Mouse (Mus musculus): ENCODE results near the gene Gsto2.

The Gsto2 gene

DNA sequence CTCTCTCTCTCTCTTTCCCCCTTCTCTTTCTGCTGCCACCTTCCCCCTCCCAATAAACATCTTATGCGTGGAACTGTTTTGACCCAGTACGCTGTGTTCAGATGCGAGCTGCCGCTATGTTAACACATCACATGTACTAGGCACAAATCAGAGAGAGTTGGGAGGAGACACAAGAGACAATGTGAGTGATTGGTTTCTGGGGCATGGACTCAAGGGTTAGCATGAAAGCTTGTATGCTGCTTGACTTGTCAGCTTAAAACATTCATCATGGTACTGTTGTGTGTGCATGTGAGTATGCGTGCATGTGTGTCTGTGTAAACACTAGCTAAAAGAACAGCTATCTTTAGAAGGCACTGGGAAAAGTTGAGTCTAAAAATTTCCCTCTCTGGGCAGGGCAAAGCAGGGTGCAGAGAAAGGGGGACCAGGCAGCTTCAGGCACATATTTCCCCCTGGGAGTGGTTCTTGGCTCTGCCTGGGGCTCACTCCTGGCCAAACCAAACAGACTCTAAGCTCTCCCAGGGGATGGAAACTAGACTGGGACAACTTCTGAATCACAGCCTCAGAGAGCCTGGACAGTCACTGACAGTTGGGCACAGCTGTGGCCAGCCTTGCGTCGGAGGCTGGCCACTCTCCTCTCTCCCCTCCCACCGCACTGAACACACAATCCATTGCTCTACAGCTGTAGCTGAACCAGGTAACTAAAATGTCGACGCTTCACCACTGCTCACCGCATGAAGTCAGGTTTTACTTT is 26.4 kb downstream of the Gsto2 start:
- DNase-seq (ENCODE audit: low spot score), result peak; percentile 21

DNA sequence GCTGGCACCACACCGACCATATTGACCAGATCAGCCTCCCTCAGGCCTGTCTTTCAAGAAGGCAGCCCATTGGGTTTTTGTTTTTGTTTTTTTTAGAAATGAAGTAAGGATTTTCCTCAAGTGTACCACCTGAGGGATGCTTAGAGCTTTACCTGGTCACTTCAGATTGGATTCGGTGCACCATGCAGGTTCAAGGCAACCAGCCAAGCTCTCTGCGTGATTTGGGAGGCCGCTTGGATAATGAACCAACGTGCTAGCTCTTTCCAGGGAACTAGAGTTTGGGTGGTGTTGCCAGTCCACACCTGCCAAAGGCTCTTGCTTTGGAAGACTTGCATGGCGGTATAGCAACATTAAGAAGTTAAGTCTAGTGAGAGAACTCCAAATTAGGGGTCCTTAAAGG is 27.8 kb downstream of the Gsto2 start:
- no peak for DNase-seq (ENCODE audit: low spot score)

DNA sequence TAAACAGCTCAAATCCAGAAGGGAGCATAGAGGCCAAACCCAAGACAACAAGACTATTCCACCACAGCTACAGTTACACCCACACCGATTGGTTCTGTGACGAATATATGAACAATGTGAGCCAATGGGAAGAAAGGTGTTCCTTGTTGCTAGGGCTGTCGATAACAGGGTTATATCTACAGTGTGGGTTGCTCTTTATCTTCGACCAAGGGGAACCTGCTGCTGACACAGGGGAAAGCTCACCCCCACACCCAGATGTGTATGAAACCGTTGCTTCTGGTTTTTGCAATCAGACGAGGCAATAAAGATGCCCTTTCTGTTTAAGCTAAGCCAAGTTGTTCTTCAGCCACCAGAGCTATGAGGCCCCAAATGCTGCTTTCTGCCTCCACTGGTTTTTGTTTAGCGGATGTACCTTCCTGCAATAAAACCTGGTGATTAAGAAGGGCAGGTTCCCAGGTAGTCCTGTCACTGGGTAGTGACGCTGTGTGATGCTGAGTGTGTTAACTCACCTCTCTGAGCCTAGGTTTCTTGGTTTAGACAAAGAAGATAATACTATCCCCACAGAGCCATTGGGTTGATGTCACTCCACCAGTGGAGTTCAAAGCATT is 33.2 kb downstream of the Gsto2 start:
- DNase-seq (ENCODE audit: low spot score), result no peak

DNA sequence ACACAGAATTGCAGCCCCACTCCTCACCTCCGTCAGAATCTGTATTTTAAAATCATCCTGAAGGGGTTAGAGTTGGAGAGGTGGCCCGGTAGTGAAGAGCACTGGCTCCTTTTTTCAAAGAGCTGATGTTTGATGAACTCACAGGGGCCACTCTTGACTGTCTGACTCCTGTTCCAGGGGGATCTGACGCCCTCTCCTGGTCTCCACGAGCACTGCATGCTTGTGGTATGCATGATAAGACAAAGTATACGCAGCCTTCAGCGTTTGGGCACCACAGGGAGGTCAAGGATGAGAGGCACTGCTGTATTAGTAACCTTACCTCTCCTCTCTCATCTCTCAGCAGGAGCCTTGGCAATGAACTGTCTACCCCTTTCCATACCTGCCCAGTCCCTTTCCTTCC is 34.7 kb downstream of the Gsto2 start:
- no peak for DNase-seq (ENCODE audit: low spot score)

DNA sequence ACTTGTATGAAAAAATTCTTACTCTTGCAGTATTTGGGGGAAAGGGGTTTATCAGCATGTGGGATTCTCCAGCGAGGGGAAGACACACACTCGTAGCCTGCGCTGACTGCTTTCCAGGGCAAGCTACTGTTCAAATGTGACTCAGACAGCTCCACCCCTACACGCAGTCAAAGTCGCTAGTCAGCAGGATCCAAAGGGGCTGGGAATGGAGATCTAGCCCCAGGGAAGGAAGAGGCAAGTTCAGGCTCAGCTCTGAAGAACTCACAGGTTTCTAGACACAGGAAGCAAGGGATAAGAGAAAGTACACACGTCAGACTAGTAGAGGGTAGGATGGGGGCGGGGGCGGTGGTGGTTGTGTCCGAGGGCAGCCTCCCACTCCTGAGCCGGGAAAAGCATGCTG is 35.2 kb downstream of the Gsto2 start:
- no peak for DNase-seq (ENCODE audit: low spot score)

DNA sequence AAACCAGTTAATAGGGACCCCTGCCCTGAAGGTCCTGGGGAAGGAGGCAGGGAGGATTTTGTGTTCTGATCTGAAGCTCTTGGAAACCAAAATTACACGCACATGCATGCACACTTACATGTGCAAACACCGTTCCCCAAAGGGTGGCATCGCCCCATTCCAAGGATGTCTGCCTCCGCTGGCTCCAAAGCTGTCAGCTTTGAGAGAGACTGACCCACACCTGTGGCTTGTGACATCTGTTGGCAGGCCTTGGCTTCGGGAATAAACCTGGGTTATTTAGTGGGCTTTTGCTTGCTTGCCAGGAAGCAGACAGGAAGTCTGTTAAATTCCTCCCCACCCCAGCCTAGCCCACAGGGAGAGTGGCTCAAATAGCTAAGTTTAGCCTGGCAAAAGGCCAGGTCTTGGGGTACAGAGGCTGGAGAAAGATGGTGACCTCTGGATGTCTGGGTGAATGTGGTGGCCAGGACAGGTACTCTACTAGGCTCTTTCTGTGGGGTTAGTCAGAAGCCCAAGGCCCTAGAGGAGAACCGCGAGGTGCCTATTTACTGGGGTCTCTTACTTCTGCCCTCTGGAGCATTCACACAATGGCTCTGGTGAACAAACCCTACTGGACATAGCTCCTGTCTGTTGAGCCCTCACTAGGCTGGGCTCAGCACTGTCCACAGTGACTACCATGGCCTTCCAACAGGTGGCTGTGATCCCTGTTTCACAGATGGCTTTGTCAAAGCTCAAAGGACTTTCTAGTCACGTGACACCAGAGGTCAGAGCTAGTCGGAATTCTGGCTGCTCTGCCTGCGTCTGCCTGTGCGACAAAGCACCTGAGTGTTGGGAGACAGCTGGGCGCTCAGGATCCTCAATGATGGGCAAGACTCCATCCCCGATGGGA is 37.2 kb downstream of the Gsto2 start:
- no peak for DNase-seq (ENCODE audit: low spot score)

DNA sequence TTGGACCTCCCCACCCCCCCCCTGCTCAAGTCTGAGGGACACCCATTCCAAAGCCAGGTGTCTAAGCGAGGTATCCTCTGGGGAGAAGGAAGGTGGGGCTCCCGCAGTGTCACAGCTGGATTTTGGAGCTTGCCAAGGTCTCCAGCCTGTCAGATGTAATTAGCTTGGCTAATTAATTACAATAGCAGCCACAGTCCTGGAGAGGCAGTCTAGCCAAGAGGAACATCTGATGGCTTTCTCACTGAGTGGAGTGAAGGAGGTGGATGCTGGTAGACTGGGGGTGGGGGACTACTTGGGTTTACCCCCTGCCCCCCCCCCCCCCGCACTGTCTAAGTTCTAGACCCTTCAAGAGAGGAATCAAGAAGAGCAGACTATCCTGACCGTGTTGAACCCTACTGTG is 38.3 kb downstream of the Gsto2 start:
- DNase-seq (ENCODE audit: low spot score), result peak; percentile 38

DNA sequence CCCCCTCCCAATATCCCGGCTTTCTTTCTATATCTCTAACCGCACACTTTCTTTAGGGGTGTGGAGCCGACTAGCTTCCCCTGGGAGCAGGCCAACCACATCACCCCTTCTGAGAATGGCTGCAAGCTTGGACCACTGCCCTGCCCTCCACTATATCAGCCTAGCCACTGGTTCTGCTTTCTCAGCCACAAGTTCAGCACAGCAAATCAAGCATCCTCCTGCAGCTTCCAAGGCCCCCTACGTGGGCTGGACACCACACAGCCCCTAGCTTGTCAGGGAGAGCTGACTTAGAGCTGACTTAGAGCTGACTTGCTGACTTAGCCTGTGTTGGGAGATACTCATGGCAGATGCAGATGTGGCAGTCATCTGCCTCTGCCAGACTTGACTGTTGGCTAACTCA is 39.7 kb downstream of the Gsto2 start:
- DNase-seq (ENCODE audit: low spot score), result no peak

DNA sequence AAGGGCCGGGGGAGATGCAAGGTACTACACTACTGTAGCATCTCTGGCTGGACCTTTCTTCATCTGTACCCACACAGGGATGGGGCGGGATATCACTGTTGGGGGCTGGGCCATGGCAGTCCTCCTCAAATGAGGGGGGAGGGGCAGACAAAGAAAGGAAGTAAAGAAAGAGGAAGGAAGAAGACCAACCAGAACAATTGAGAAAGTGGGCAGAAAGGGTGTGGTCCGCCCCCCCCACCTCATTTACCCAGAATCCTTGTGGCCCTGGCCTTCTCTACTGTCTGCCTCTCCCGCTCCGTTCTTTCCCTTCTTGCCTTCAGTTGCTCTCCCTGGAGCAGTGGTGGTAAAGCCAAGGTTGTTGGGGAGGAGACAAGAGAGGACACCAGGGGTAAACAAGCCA is 40.3 kb downstream of the Gsto2 start:
- no peak for DNase-seq (ENCODE audit: low spot score)

DNA sequence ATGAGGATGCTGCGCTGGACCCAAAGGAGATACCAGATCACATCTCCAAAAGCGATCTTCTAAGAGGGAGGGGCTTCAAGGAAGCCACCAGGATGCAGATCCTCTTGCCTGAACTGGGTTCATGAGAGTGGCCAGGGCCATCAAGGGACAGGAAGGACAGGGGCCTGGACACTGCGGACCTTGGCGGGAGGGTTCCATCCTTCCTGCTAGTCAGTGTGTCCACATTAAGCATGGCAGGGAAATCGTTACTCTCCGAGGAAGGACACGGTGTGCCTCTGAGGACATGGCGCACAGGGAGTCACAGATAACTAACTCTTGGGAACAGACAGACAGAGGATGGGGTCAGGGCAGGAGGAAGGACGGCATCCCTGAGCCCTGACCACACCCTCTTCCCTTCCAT is 42.3 kb downstream of the Gsto2 start:
- DNase-seq (ENCODE audit: low spot score), result no peak

DNA sequence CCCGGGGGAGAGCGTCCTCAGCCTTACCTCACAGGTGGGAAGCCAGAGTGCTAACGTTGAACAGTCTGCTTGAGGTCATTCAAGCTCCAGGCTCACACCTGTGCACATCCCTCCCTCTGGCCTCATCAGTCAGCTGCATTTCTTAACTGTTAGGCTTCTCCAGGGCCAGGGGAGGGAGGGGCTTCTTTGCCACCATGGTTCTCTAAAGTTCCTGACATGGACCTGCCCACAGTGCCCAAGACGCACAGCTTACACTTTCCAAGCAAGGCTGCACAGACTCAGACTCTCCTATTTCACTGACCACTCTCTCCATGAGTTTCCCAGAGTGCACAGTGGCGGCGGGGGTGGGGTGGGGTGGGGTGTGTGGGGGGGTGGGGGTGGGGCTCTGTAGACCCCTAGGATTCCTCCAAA is 43.6 kb downstream of the Gsto2 start:
- no peak for DNase-seq (ENCODE audit: low spot score)

DNA sequence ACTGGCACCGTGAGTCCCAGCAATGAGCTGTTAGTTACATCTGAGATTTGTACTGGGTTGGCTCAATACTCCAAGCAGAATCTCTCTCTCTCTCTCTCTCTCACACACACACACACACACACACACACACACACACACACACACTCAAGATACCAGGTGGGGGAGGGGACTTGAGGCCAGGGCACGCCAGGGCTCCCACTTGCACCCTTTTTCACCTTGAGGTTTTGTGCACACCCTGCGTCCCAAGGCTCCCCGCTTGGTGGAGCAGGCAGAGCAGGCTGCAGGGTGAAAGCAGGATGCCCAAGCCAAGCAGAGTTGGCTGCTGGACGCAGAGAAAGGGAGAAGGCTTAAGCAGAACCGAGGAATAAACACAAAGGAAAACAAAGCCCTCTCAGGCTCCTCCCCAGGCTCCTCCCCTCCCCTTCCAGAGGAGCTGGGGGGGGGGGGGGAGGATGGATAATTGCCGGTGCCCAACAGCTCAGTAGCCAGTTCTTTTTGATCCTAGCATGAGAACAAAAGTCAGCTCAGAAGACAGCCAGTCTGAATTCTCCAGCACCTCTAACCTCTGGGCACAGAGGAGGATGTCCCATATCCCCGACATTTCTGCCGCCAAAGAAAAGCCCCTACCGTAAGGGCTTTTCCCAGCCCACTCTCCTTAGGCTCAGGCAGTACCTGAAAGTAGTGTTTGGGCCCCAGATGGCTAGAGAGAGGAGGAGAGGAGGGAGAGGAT is 44.2 kb downstream of the Gsto2 start:
- peak; percentile 16 for DNase-seq (ENCODE audit: low spot score)

DNA sequence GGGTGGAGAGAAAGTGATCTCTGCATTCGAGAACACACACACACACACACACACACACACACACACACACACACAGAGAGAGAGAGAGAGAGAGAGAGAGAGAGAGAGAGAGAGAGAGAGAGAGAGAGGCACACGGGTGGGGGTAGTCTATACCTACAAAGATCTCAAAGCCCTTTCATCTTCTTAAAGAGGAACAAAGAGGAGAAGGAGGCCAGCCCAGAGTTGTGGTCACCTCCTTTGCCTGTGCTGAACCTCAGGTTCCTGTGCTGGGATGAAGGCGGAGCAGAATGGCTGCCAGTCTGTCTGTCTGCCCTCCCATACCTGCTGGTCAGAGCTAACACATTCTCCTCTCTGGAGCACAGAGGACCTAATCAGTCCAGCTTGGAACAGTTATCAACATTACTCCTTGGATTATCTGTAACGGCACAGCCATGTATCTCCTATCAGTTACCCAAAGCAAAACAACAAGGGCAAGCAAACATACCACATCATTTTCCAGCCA is 44.8 kb downstream of the Gsto2 start:
- no peak for DNase-seq (ENCODE audit: low spot score)

DNA sequence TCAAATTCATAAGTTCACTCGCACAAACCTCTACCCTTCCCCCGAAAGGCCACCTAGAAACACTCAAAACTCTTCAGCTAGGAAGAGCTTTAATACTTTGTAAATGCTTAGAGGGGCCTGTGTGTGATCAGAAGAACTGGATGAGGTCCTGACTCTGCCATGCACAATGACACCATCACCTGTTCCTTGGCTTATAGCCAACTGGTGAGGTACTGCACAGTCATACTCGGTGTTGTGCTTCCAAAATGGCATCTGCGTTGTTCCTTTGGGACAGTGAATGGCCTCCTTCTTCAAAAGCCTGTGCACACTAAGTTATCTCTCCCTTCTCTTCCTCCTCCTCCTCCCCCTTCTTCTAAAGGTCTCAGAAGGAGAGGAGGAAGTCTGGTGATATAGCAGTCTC is 45.4 kb downstream of the Gsto2 start:
- DNase-seq (ENCODE audit: low spot score), result no peak

DNA sequence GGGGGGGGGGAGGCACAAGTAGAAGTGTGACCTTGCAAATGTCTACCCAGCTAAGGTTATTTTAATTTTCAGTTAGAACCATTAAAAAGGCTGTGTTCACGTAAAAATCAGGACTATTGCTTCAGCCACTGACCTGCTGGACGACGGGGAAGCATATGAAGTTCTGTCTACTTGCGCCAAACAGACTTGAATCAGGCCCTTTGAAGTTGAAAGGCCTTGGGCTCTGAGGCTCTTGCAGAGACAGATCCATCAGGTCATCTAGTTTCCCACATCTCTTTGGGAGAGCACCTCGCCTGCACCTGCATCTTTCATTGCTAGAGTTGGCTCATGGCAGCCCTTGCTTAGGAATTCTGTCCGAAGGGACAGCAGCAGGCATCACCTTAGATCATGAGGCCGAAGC is 48.0 kb downstream of the Gsto2 start:
- no peak for DNase-seq (ENCODE audit: low spot score)

DNA sequence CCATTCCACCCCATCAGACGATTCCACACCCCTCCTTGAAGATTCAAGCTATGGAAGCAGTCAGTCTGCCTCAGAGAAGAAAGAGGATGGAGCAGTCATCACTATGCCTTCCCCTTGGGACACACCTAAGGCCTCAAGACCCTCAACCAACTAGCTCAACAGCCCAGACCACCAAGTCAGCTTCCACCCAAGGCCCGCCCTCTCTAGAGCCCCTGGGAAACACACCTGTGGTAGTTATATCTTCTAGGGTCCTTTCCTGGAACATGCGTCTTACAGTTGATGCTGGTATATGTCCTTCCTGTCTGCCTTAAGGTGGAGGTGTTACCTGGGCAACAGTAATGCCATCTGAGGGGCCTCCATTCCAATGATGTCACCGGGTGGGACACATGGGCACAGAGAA is 48.9 kb downstream of the Gsto2 start:
- no peak for DNase-seq (ENCODE audit: low spot score)

DNA sequence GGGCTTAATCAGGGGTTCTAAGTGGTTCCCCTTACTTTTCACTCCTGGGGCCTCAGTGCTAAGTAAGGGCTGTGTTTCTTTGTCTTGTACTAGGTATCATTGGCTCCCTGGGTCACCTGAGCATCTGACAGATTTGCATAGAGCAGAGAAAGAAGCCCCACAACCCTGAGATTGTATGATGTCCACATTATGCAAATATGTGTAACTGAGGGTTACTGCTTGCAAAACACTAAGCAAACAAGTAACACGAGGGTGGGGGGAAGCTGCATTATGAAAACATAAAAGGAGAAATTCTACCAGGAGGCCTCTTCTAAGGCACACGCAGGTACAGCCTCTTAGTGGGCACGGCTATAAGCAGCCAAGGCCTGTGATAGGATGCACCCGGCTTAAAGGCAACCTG is 49.9 kb downstream of the Gsto2 start:
- no peak for DNase-seq (ENCODE audit: low spot score)

DNA sequence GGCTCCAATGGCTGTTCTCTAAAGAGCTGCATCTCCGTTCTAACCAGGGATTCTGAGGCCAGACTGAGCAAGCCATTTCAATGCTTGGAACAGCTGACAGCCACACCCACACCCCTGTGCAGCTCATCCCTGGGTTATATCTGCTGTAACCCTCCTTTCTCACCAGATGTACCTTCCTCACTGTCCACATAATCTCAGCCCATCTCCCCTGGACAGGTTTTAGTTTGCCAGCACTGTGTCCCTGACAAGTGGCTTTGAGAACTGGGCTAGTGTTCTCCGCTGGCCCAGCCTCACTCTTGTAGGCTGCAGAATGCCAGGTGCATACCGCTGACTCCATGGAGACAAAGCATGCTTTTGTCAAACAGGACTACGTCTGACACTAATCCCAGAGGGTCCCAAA is 52.1 kb downstream of the Gsto2 start:
- DNase-seq (ENCODE audit: low spot score), result peak; percentile 25

DNA sequence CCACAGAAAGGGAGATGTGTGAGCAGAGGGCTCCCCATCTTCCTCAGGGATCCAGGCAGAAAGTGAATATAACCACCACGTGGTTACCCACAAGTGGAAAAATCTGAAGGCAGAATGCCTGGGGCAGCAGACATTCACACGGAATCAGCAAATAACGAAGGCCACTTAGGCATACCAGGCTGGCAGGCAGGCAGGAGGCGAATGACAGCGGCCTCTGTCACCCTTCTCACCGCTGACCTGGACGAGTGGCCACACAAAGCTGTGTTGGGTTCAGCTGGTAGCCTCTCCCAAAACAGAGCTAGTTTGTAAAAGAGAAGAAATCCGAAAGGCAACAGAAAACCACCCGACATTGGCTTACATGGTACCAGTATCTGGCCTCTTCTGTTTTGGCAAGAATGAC is 52.7 kb downstream of the Gsto2 start:
- DNase-seq (ENCODE audit: low spot score), result no peak

DNA sequence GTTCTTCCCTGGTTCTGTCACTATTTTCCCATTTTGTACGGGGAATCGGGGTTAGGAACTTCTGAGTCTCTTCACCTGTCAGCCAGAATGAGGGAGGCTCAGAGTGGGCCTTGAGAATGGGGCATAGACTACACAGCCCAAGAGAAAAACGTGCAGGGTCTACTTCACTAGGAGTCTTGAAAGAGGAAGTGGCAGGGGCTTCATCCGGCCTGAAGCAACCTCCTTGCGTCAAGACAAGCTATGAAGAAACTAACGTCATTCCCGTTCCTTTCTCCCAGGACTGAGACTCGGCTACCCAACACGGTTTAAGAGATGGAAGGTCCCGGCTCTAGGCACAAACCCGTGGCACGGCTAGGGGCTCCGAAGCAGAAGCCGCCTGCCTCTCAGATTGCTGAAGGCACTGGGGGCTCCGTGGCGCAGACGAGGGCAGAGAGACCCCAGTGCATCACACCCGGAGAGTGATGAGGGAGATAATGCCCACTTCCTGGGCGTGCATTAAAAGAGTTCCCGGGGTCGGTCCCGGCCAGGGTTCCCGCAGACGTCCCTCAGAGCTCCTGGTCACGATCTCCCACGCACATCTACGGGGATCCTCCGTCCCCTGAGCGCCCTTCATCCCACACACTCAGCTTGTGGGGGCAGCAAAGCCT is 53.2 kb downstream of the Gsto2 start:
- DNase-seq (ENCODE audit: low spot score), result peak; percentile 37

DNA sequence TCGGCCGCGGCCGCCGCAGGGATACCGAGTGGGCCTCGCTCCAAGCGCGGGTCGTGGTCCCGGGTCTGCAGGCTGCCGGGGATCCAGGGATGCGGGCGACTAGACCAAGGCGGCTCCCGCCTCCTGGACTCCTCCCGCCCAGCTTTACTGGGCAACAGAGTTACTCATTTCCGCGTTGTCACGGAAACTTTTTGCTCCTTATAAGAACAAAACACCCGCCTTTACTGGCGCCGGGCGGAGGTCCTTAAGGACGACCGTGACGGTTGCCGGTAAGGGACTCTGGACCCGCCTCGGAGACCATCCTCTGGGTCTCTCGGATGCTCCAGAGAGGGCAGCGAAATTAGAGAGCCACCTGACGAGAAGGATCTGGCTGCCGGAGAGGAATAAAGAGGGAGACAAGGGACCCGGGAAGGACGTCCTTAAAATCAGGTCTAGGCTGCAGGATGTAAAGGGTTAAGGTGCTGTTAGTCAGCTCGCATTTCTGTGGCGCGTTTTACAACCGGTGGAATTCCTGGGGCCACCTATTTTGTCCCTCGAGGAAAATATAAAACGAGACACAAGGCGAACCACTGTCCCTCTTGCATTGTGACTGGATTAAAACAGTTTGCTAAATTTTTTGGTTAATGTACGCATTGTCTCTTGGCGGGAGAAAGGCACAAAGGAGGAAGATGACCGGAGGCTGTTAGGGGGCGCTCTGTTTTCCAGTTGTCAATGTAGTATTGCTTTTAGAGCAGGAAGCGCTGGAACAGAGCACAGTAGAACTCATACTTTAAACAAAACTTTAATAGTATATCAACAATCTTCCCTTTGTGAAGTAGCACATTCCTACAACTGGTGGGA is 54.0 kb downstream of the Gsto2 start, which contains the start of the genes Cfap43 and Itprip:
Gene Cfap43, minus strand, starts transcription at position 162 of the 840 bp plus-strand sequence.
Gene Itprip, minus strand, starts transcription at position 174 of the 840 bp plus-strand sequence.
- peak; percentile 83 for DNase-seq (ENCODE audit: low spot score)
